Mouse (Mus musculus): ENCODE results near the gene Slain2.
"Not testable (repeated sequence)": the region's sequence is repeated elsewhere in the genome, so short reads cannot be mapped to it uniquely, and the experiment has no call there.

Gene Slain2

DNA sequence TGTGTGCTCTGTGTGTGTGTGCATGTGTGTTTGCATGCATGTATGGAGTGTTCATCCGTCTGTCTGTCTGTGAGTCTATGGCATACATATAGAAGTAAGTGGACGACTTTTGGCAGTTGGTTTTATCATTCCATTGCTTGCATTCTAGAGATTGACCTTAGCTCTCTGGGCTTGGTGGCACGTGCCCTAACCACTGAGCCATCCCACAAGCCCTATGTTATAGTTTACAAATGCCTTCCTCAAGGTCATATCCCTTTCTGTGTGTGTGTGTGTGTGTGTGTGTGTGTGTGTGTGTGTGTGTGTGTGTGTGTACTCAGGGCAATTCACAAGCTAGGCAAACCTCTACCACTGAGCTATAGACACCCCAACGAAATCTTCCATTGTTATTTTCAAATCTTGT, 12.2 kb upstream of the Slain2 start:
- DNase-seq (ENCODE audit: low read depth), result no peak

DNA sequence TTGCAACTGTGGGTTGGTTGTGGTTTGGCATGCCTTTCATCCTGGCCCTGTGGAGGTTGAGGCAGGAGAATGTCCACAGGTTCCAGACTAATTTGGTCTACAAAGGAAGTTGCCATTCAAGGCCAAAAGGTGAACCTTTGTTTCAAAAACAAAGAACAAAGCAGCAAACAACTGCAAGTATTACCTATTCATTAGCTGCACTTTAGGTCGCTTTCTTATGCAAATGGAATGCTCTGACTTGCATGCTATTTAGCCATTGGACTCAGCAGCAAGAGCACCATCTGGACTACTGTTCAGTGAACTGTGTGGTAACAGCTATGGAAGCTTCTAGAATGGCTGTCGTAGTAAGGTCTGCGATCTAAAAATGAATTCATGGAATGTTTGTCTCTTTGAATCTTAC, 11.8 kb upstream of the Slain2 start:
- no peak for DNase-seq (ENCODE audit: low read depth)

DNA sequence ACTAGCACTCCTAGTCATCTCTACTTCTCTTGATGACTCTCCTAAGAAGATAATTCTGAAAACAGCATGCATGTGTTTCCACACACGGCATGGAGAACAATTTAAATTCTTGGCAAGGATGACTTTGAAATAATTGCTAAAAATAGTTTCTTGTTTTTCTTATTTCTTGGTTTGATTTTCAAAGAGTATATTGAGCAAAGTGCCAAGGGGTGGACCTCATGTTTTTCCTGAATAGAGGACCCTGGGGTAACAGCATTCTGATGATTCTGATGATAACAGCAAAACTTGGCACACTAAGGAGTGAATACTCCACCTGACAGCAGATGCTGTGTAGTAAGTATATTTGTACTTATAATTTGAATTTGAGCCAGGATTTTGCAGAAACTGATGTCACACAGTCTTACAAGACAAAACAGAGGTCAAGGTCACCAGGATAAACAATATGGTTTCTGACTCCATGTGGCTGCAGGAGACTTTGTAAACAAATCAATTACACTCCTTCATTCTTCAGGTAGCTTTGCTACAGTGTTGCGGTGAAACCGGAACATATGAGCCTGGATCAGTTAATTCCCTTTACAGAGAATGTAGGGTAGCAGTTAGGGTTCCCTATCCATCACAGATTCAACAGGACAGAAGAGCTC, 11.1 kb upstream of the Slain2 start:
- DNase-seq (ENCODE audit: low read depth), result no peak

DNA sequence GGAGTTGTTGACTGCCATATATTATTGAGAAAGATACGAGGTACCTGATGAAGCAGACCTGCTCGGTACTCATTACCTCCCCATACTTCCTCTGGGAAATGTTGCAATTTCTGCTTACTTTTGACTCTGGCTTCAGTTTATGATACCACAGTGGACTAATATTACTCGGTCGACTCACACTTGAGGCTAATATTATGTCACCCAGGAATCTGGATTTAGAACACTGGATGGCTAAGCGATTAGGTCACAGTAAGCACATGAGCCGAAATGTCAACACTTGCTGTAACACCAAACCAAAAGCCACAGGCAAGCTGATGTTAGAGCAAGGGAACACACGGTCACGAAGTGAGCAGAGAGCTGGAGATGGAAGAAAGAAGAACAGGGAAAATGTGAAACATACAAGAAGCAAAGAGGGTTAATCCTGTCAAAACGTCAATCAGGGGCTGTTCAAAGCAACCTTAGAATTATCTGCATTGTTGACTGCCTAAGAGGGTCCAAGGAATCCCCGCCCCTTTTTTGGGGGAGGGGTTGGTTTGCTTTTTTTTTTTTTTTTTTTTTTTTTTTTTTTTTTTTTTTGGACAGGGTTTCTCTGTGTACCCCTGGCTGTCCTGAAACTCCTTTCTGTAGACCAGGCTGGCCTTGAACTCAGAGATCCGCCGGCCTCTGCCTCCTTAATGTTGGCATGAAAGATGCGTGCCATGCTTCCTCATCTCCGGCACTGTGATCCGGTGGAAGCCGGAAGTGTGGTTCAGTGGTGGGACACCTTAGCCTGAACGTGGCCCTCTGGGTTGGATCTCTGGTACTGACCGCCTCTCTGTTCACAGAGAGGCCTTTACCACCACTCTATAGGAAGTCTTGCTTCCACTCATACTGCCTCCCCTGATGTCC, 9.0 kb upstream of the Slain2 start:
- no peak for DNase-seq (ENCODE audit: low read depth)

DNA sequence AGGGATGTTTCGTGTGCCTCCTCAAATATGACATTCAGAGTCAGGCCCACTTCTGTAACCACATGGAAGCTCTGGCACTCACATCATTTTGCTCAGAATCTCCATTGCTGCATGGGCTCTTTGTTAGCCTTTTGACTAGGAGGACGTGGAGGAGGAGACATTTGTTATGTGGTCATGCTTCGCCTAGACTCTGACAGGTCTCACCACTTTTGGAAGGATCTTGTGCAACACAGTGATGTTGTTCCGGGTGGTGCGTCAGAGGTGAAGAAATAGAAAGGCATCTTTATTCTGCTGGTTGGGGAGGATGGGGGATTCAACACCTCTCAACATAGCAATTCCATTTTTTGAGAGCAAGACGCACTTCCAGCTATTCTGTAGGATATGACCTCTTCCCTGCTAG, 6.7 kb upstream of the Slain2 start:
- no peak for DNase-seq (ENCODE audit: low read depth)

DNA sequence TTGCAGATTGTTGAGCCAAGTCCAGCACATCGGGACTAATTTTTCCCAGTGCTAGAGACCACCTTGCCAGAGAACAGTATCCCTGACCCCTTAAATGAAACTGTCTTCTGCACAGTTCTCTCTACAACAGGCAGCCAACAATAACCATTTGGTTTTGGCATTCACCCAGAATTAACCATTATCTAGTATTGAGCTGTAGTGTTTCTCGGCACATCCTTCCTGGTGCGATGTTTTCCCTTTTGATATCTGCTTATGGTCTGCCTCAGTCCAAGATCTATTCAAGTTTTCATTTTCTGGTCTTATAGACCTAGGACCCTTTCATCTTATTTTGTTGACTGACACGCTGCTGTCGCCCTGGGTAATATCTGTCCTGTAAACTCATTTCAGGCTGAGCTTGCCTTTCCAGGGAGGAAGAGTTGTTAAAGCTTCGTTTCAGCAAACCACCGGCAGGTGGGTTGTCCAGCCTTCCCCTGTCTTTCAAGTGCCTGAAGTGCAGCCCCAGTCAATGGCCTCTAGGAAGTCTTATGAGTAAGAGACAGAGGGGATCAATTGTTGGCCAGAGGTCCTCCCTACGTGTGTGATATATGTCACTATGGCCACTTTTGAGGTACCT, 5.7 kb upstream of the Slain2 start:
- no peak for DNase-seq (ENCODE audit: low read depth)

DNA sequence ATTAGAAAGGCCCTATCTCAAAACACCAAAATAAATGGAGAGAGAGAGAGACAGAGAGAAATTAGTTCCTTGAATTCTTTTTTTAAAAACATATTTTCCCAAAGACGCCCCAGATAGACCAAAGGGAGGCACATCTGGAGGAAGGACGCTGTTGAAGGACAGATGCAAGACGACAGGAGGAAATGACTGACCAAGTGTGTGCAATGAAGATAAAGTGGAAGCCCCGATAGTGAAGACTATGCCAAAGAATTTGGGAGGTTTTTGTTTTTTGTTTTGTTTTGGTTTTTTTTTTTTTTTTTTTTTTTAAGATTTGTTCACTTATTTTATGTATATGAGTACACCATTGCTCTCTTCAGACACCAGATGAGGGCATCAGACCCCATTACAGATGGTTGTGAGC, 4.7 kb upstream of the Slain2 start:
- no peak for DNase-seq (ENCODE audit: low read depth)

DNA sequence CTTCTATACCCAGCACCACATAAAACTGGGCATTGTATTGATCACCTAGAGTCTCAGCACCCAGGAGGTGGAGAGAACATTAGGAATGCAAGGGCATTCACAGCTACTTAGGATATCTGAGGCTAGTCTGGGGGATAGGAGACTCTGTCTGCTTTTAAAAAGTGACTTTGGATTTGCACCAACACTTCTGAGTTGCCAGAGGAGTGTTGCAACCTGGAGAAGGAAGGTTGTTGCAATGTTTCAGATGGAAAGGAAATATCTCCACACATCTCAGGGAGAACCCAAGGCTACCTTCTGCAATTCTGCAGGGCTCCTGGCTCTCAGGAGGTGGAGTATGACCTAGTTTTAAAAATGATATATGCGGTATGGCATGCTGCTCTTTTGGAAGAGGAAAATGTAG, 3.7 kb upstream of the Slain2 start:
- no peak for DNase-seq (ENCODE audit: low read depth)

DNA sequence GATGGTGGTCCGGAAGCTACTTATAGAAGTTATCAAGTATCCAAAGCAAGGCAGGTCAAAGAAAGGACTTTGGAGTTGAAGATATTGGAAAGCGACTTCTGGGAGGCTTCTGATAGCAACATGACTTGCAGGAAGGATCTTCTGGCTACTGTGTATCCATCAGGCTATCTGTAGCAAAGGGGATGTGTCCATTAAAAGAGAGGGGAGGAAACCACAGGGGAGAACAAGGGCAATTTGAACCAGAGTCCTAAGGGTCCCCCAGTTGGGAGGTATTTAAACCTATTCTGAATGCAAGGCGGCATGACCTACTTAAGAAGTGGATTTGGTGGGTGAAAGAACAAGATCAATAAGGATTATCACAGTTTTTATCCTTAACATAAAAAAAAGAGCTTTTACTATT, 2.8 kb upstream of the Slain2 start:
- no peak for DNase-seq (ENCODE audit: low read depth)

DNA sequence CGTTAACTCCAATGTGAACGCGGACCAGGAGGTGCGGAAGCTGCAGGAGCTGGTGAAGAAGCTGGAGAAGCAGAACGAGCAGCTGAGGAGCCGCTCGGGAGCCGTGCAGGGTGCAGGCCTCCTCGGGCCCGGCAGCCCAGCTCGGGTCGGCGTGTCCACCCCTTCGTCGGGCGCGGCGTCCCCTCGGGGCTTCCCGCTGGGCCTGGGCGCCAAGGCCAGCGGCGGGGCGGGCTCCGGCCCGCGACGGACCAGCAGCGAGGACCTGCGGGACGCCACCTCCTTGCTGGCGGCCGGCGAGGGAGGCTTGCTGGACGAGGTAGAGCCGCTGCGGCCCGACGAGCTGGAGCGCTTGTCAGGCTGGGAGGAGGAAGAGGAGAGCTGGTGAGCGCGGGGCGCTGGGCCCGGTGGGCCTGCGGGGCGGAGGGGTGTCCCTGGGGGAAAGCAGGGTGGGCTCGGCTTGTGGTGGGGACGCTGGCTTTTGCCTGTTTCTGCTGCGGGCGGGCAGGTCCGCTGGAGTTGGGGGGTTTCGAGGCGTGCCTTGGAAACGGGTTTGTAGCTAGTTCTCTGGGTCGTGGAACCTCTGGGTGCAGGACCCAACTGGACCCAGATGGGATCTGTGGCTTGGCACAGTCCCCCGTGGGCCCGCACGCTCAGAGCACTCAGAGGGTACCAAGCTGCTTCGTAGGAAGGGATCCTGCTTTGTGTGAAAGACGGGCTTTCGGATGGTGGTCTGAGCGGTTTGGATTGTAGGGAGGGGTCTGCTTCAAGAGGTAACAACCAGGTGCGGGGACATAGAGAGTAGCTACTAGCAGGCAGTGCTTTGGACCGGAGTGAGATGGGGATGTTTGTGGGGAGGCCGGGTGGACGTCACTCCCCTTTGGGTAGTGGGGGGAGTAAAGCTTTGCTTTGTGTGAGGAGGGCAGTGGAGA, 793 bp downstream of the Slain2 start:
- no peak for DNase-seq (ENCODE audit: low read depth)

DNA sequence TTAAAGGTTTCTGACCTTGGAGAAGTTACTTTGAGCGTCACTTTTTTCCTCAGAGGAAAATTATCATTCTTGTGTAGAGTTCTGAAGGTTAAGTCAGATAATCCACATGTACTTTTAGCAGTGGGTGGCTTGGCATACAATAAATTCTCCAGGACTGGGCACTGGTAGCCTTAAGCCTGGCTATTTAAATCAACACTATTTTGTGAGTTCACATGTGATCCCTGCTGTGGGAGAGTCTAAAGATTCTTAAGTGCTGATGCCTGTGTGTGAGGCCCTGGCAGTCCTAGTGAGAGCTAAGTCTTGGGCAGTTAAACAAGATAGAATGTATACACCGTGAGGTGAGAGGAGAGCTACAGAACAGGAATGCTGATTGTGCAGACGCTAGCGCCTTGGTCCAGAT, 1.9 kb downstream of the Slain2 start:
- no peak for DNase-seq (ENCODE audit: low read depth)

DNA sequence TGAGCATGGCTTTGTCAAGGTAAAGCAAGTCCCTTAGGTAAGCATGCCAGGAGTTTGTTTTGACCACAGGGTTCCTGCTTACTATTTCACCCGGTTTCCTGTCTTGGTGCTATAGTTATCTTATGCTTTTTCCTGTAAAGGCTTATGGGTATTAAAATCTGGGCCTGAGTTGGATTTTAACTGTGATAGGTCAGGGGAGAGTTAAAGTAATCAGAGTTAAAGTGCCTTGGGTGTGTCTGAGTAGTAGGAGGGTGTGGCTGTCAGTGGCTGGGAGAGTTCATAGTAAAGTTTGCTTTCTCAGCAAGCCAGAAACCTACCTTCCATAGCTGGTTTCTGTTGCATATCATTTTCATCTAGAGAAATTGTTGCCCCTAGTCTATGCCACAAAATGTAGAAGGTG, 2.7 kb downstream of the Slain2 start:
- DNase-seq (ENCODE audit: low read depth), result no peak

DNA sequence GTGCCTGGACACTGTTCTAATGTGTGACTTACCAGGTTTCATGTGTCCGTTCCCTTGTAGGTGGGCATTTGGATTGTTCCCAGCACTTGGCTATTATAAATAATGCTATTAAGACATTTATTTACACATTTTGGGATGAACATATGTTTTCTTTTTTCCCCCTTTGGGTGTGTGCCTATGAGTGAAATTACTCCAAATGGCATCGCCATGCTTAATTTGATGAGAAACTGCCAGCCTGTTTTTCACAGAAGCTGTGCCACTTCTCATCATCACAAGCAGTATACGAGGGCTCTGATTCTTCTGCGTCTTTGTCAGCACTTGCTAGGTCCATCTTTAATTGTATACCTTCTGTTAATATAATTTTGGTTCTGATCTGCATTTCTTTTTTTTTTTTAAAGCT, 6.3 kb downstream of the Slain2 start:
- DNase-seq (ENCODE audit: low read depth), result no peak

DNA sequence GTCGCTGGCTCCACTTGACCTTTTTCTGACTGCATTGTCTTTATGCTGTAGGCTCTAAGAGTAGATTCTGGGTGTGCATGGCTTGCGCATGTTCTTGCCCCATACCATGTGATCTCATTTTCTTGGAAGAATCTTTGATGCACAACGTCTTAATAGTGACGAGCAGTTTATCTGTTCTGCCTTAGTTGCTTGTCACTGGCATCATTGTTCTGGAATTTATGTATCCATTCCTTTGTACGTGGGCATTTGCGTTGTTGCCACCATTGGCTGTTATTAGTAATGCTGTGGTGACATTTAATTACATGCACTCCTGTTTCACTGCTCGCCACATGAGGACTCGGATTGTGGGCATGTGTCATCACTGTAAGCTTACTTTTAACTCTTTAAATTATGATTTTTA, 7.1 kb downstream of the Slain2 start:
- no peak for DNase-seq (ENCODE audit: low read depth)

DNA sequence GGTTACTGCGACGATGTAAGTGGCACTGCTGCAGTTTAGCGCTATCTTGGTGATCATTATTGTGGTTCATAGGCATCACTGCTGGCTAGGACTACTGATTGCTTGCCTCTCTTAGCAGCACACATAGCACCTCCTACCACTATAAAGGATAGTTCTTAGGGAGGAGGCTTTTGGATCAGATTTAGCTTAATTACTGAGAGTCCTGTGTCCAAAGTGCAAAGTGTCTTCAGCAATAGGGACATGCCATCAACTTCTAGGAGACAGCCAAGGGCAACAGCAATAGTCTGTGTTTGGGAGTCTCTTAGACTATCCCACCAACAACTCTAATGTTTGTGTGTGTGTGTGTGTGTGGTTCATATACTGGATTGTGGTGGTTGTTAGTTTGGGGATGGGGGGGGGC, 8.7 kb downstream of the Slain2 start:
- no peak for DNase-seq (ENCODE audit: low read depth)

DNA sequence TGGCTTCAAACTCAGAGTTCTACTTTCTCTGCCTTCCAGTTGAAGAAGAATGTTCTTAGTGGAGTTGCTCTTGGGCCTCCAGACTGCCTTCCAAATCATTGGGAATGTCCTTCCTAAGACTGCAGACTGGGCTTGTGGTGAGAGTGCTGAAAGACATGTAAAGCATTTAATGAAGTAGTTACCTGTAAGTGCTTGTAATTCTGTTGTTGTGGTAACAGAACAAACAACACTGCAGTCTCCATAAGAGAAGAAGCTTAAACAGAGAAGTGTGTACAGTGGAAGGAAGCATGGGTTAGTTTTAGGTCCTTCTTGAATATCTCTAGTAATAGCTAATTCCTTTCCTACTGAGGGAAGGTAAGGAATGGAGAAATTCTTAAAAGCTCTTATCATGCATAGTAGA, 13.0 kb downstream of the Slain2 start:
- no peak for DNase-seq (ENCODE audit: low read depth)

DNA sequence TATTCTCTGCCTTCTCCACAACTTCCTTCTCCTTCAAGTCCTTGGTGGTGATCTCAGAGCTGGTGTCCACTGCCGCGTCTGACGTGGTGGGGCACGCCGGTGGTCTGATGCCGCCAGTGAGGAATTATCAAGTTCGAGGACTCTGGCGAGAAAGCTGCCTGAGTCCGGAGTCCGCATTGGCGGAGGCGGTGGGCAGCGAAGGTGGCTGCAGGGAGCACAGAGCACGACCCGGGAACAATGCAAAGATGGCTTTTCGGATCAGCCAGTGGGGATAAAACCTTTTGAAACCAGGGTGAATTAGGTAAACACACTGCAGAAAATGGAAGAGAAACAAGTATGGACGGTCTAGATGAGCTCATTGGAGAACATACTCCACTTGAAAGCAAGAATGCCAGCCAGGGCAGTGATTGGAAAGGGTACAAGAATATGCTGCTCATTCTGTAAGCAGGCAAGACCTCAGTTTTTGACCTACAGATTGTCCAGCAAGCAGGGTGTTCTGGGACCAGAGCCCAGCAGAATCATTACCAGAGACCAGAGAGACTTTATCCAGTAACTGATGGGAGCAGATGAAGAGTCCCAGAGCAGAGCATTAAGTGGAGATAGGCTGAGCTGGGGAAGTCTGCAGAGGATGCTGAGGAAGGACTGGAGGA, 19.0 kb downstream of the Slain2 start:
- DNase-seq (ENCODE audit: low read depth), result no peak

DNA sequence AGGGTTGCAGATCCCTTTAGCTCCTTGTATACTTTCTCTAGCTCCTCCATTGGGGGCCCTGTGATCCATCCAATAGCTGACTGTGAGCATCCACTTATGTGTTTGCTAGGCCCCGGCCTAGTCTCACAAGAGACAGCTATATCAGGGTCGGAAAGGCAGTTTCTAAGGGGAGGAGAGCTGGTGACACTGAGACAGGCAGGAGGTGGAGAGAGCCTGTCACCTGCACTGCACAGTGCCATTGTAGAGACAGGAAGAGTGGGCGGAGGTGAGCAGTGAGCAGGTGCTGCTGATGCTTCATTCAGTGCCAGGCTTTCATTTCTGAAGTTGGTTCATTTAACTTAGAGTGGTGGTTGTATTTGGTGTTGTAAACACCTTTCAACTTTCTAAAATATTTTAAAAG, 24.3 kb downstream of the Slain2 start:
- not testable (repeated sequence) for DNase-seq (ENCODE audit: low read depth)

DNA sequence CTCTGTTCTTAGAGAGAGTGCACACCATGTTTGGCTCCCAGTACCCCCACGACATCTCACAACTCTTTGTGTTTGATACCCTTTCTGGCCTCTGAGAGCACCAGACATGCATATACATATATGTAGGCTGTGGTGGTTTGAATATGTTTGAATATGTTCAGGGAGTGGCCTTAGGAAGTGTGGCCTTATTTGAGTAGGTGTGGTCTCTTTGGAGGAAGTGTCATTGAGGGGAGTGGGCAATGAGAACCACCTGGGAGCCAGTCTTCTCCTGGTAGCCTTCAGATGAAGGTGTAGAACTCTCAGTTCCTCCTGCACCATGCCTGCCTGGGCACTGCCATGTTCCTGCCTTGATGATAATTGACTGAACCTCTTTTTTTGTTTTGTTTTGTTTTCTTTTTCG, 25.2 kb downstream of the Slain2 start:
- DNase-seq (ENCODE audit: low read depth), result no peak

DNA sequence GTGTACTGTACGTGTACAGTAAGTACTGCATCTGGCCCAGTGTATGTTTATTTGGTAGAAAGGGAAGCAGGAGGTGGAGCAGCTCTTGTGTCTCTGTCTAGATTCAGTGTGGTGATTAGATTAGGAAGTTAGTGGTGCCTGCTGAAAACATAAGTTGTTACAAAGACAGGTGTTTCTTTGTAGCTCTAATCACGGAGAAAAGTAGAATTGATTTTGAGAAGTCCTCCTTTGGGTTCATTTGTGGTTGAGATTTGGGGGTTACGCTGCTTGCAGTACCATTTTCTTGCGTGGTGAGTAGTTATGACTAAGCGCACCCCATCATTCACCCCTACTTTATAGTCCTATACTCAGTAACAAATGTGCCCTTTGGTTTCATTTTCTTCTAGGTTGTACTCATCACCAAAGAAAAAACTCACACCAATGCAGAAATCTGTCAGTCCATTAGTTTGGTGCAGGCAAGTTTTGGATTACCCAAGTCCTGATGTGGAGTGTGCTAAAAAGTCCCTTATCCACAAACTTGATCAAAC, 26.9 kb downstream of the Slain2 start:
- DNase-seq (ENCODE audit: low read depth), result no peak

DNA sequence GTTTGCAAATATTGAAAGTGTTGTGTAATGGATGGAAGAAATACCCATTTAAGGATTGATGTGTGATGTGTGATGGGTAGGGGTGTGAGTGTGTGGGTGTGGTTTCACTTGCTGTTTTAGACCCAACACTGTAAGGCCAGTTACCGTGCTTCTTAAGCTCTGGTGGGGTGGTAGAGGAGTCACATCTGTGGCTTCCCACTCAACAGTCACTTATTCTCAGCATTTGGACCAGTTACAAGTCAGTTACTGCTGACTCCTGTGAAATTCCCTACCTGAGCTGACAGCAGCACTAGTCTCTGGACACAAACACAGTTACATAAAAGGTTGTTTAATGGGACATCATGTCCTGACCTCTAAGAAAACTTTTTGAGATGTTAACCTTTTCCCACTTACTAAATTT, 34.0 kb downstream of the Slain2 start:
- no peak for DNase-seq (ENCODE audit: low read depth)

DNA sequence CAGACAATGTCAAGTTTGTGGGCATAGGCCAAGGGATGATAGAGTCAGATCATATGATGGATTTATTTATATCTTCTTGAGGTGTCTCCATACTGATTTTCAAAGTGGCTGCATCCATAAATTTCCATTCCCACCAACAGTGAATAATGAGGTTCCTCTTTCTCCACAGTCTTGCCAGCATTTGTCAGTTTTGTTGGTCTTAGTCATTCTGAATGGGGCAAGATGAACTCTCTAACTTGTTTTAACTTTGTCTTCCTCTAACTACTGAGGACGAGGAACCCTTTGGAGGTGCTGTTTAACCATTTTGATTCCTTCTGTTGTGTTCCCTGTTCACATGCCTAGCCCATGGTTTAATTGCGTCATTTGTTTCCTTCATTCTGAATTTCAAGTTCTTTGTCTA, 36.1 kb downstream of the Slain2 start:
- DNase-seq (ENCODE audit: low read depth), result no peak
